Mouse (Mus musculus) kidney, postnatal 4 days (tissue): ENCODE results near the gene Rtn1.

ENCODE experiments used
- DNase-seq, 2 experiments: peaks; one replicate each; pipeline ENCODE4 v3.0.0; 2021; ENCODE audit warnings: mixed read lengths in 2 of 2

Gene Rtn1

GRCm38 (mm10) chr12:72373916-72374615 is 34.8 kb downstream of the Rtn1 start:
- no peak for DNase-seq

- DNase-seq = no peak
Measured at GRCm38 (mm10) chr12:72370081-72370480, 38.8 kb downstream of the Rtn1 start.

GRCm38 (mm10) chr12:72366763-72367162 is 42.1 kb downstream of the Rtn1 start:
- no peak for DNase-seq

GRCm38 (mm10) chr12:72366104-72366437 is 42.8 kb downstream of the Rtn1 start:
- no peak for DNase-seq

DNA sequence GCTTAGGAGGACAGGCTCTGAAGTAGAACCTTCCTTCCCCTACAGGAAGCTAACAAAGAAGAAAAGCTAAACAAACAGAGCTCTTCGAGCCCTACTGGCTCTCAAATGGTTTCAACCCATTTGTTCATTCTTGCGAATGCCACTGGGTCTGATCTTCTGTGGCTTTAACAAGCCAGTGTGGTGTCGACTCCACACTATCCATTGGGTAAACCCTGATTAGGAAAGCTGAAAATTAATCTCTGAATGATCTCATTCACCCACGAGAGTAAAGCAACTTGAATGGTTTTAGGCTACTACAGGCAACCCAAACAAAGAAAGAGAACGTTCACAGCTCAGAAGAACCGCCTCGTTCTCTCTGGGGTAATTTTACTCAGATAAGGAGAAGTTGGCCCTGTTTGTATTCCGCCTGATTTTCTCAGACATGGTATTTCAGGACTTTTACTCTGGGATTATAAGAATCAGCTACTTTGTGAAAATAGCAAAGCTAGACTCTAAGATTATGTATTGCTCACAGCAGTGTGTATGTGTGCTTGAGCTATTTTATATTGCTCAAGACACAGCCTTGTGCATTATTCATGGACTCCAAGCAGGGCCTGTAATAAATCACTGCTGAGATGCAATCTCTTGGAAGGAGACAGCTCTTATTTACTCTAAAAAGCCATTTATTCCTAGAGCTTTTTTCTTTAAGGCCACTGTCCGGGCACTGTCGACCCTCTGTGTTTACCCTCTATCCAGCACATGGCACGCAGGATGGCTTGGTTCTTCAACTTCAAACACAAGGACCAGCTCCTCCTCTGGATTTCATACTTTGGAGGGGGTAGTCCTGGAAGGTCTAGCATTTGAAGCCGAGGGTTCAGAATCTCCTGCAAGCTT is 43.4 kb downstream of the Rtn1 start:
- no peak for DNase-seq

GRCm38 (mm10) chr12:72364543-72364942 is 44.3 kb downstream of the Rtn1 start:
- DNase-seq = no peak

GRCm38 (mm10) chr12:72361701-72362354 is 47.0 kb downstream of the Rtn1 start:
- no peak for DNase-seq

GRCm38 (mm10) chr12:72360926-72361615 is 47.8 kb downstream of the Rtn1 start:
- DNase-seq = no peak

- DNase-seq = no peak
Measured at GRCm38 (mm10) chr12:72359903-72360302, 49.0 kb downstream of the Rtn1 start.

DNA sequence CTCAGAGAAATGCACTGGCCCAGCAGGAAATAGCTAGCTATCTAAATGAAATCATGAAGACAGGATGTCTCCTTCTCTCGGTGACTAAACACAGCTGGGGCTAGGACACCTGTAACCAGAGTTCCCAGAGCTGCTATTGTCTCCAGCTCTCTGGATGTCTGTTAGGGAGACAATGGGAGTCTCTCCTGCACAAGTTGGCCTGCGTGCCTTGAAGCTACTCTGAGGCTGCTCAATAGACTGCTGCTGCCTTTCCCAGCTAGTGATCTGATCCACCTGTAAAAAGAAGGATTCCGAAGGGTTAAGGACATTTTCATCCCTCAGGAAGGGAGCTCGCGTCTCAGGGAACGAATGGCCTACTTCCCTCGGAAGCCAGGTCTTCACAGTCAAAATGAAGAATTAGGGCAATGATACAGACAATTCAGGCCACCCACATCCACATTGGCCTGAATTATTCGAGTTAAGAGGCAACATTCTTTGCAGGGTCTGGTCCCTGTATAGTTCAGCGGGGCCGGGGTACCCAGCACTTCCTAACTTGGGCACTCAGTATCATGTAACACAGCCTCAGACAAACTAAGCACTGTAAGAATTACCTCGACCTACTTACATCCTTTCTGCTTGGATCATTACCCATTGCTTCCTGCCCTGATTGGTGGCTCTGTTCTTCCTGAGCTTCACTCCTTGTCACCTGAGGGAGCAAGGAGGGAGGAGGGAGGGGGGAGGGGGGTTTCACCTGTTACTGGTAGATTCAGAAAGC is 51.0 kb downstream of the Rtn1 start:
- no peak for DNase-seq

DNA sequence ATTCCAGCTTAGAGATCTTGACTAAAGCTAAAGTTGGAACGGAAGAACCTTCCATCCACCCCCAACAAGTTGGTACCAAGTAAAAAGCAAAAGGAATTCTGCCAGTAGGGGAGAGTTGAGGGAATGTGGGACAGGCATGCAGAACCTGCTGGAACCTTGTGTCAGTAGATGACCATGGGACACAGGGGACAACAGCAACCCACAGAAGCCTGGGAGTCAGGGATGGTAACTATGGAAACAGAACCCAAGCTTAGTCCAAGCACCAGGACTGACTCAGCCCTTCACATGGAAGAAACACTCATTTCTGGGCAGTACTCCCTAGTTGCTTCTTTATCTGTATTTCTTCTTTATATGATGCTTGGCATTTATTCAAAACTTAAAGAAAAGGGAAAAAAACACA is 54.6 kb downstream of the Rtn1 start:
- no peak for DNase-seq

DNA sequence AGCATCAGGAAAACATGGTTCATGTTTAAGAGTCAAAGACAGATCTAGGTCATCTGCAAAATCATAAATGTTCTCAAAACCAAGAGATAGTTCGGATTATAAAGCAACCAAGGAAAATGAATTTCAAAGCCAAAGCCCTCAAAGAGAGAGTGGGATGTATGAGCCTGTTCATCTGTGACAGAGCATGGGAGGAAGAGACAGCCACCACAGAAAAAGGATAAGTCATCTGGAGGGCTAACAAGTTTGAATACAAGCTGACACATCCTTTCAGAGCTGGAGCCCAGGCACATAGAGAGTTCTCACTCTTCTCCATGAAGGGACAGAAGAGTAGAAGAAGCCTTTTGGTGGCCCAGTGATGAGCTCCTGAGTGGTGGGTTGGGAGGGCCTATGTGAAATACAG is 55.3 kb downstream of the Rtn1 start:
- no peak for DNase-seq

GRCm38 (mm10) chr12:72348508-72348907 is 60.3 kb downstream of the Rtn1 start:
- no peak for DNase-seq

- DNase-seq = no peak
Measured at GRCm38 (mm10) chr12:72347184-72347583, 61.7 kb downstream of the Rtn1 start.

DNA sequence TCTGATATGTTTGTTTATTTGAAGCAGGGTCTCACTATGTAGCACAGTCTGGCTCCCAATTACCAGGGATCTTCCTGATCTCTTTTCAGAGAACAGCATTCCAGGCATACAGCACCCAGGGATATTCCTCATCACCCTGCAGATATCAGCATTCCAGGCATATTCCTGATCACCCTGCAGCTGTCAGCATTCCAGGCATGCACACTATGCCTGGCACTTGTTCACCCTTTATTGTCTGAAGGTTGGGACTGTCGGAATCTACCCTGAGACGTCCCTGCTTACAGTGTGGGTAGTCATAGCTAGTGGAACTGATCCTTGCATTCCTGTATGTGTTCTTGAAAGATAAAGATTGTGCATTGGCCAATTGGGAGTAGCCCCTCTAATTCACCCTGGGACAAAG is 65.2 kb downstream of the Rtn1 start:
- no peak for DNase-seq

GRCm38 (mm10) chr12:72336009-72336408 is 72.8 kb downstream of the Rtn1 start:
- no peak for DNase-seq

DNA sequence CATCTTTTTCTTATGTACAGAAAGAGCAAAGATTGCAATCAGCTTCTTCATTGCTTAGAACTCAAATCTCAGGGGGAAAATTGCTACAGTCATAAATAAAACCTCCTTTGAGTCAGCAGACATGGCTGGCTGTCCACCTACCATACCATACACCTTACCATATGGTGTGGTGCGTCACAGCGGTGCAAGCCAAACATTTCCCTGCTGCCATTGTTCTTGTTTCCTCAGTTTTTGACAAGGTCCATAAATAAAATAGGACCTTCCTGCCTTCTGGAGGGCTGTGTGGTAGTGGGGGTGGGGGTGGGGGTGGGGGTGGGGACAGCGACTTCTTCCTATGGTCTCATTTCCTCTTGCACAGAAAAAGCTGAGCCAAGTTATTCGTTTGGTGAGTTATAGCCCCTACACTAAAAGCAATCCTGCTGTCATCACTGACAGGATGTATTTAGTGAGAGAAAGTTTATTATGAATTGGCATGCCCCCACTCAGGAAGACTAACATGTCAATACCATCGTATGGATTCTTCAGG is 76.3 kb downstream of the Rtn1 start:
- DNase-seq = peak in 1 of 2 experiments; percentile 12

DNA sequence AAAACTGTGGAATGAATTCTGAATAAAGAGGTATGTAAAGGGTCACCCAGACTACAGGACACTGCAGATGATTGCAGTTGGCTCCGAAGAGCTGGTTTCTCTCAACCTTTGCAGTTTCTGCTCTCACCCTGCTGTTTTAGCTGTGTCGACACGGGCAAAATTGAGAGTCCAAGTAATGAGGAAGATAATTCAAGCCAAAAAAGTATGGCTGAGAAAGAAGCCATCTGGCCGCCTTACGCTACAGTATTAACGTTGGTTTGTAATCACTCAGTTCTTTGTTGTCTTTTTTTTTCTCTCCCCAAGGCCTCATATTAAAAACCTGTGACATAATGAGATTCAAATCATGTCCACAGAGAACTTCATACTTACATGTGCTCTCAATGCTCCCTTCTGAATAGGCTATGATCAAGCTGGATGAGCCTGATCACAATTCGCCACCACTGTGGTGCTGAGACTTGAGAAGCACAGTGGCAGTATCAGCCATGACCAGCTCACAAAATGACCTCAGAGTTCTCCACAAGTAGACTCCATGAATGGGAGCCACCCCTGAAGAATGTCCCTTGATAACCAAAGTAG is 76.9 kb downstream of the Rtn1 start:
- DNase-seq = no peak

GRCm38 (mm10) chr12:72326087-72326486 is 82.8 kb downstream of the Rtn1 start:
- no peak for DNase-seq

GRCm38 (mm10) chr12:72325025-72325424 is 83.8 kb downstream of the Rtn1 start:
- DNase-seq = no peak

DNA sequence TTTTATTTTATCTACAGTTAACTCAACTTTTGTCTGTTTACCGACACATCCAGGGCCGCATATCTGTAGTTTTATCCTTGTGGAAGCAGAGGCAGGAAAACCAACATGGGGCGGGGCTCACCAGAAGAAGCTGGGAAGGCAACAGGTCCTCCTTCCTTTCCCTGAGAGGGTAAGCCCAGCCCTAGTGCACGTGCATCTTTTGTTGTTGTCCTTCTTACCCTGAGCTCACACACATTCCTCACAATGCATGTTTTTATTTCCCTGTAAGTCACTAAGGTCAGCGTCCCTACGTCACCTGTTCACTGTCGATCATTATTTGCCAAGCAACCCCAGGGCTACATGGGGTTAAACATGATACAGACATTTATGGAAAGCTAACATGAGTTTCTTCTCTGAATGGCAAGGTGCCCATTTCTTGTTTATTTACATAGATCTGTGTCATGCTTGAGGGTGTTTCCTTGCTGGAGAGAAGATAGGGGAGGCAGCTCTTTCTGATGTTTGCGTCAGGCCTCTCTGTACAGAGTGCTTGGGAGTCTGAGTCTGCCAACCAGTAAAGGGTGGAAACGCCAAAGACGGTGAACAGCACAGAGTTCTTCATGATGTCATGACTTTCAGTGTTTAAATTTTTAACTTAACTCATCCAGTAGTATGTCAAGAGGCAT is 84.5 kb downstream of the Rtn1 start:
- no peak for DNase-seq
